Mouse (Mus musculus): Measurements from ENCODE around the gene Pla1a. TPM values are rescaled to one million over a fixed set of nuclear protein-coding genes. Genes with fewer than 3 reads are reported as not detected.
A peak's percentile ranks its signal among the peaks of the same experiment; 100 is the strongest.

The Pla1a gene
- polyA plus RNA-seq, 1 experiment from 2014 or later = 0.38 TPM

DNA sequence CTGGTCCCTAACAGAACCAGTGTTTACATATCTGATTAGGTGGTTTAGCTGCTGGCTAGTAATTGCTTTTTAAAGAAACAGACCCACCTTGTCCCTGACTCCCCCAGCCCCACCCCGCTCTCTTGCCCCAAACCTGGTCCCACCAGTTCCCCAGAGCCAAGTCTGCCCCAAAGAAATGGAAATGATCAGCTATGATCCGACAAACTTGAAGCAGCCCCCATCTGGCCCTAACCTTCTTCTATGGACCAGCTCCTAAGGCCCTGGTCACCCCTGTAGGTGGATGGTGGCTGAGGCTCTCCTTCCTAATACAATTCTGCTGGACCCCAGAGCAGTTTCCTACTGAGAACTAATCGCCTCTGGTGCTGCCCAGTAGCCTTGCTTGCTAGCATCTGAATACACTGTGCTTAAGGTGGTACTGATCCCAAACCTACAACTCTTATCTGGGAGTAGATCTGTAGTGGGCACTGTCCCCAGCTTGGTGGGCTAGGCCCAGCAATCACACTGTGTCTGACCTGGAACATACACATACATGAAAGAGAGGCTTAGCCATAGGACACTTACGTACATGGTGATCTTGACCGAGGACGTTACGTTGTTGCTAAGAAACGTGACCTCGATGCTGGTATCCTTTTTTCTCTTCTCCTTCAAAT, 32.5 kb downstream of the Pla1a start:
- H3K27ac ChIP-seq (replicated peaks; ENCODE audit: low read depth, low read length) = peak overlapping the region; percentile 82
- peaks cover 8% of the 10 kb centered on the region for H3K4me1 ChIP-seq (ENCODE audit: control insufficient read depth, insufficient read depth, low read length)
- ATAC-seq (ENCODE audit: low FRiP score, low TSS enrichment) (no peak; the same call in 1 of the 2 replicates), DNase-seq (peak; percentile 6)
- WGBS = 75% methylated on average over 9 of the region's 9 CpGs
- no peaks in the 10 kb centered on the region for H3K27me3 ChIP-seq (ENCODE audit: control insufficient read depth, insufficient read depth, low read length)
- no peaks in the 10 kb centered on the region for H3K9me3 ChIP-seq (ENCODE audit: control insufficient read depth, low read length)
- H3K9ac ChIP-seq (replicated peaks; ENCODE audit: low read length) = peak overlapping the region; percentile 54; the same call in 1 of the 2 replicates
- H3K36me3 ChIP-seq (ENCODE audit: control insufficient read depth, insufficient read depth, low read length) = no peaks in the 10 kb centered on the region
- H3K4me3 ChIP-seq (replicated peaks; ENCODE audit: low read depth, low read length) = 0 out of 2 replicates have a peak overlapping the region, but pooled peaks have one; percentile 27
- peak overlapping the region; percentile 62 for H3K4me2 ChIP-seq (ENCODE audit: low read length)

DNA sequence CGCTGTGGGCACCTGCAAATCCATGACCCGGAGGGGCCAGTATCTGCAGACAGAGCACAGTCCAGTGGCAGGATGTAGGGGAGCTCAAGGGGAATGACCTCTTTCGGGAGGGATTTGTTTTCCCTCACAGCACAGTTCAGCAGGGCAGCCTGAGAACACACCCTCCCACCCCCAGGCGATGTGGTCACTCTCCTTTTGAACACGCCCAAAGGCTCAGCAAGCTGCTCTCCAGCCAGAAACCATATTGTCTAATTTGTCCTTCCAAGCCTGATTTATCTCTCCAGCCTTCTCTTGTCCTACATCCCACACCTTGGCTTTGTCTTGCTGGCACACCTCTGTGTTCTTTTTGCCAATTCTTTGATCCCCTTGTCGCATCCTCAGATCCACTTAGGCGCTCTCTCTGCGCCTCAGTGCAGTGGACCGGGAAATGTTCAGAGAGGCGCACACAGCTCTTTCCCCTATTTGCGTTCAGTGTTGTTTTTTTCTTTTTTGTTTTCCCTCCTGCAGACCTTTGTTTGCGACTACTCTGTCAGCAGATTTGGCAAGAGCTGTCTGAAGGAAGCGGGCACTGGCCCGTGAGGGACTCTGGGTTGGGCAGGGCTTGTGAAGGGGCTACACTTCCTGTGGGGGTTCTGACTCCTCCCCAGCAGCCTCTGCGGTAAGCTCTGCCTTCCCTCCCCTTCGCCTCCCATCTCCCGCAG, 33.3 kb downstream of the Pla1a start:
- H3K4me2 ChIP-seq (ENCODE audit: low read length) = peak overlapping the region; percentile 62
- H3K4me1 ChIP-seq (ENCODE audit: control insufficient read depth, insufficient read depth, low read length) = peaks cover 8% of the 10 kb centered on the region
- peak overlapping the region; percentile 54 for H3K9ac ChIP-seq (replicated peaks; ENCODE audit: low read length)
- WGBS = 11% methylated on average over 17 of the region's 17 CpGs
- peak; percentile 88 for ATAC-seq (ENCODE audit: low FRiP score, low TSS enrichment)
- H3K27ac ChIP-seq (replicated peaks; ENCODE audit: low read depth, low read length) = peak overlapping the region; percentile 82
- peak; percentile 78 for DNase-seq
- no peaks in the 10 kb centered on the region for H3K36me3 ChIP-seq (ENCODE audit: control insufficient read depth, insufficient read depth, low read length)
- no peaks in the 10 kb centered on the region for H3K27me3 ChIP-seq (ENCODE audit: control insufficient read depth, insufficient read depth, low read length)
- H3K4me3 ChIP-seq (replicated peaks; ENCODE audit: low read depth, low read length) = peak overlapping the region; percentile 27
- H3K9me3 ChIP-seq (ENCODE audit: control insufficient read depth, low read length) = no peaks in the 10 kb centered on the region

DNA sequence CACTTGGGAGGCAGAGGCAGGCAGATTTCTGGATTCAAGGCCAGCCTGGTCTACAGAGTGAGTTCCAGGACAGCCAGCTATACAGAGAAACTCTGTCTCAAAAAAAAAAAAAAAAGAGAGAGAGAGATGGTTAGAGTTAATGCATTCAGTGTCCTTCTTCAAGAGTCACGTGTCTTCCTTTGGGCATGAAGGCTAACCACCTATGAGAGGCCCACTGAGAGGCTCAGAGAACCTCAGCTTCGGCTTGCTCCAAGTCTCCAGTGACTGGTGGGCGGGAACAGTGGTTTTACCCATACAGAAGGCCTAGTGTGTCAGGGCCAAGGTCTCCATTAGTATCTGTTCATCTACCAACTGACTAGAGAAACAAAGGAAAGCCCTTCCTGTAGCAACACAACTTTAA, 33.9 kb downstream of the Pla1a start:
- H3K27me3 ChIP-seq (ENCODE audit: control insufficient read depth, insufficient read depth, low read length) = no peaks in the 10 kb centered on the region
- H3K4me1 ChIP-seq (ENCODE audit: control insufficient read depth, insufficient read depth, low read length) = peaks cover 8% of the 10 kb centered on the region
- no peak for DNase-seq
- peak overlapping the region; percentile 82 for H3K27ac ChIP-seq (replicated peaks; ENCODE audit: low read depth, low read length)
- H3K9ac ChIP-seq (replicated peaks; ENCODE audit: low read length) = no peak overlapping the region; the same call in 1 of the 2 replicates
- H3K9me3 ChIP-seq (ENCODE audit: control insufficient read depth, low read length) = no peaks in the 10 kb centered on the region
- ATAC-seq (ENCODE audit: low FRiP score, low TSS enrichment) = no peak
- peak overlapping the region; percentile 62 for H3K4me2 ChIP-seq (ENCODE audit: low read length)
- no peak overlapping the region for H3K4me3 ChIP-seq (replicated peaks; ENCODE audit: low read depth, low read length)
- H3K36me3 ChIP-seq (ENCODE audit: control insufficient read depth, insufficient read depth, low read length) = no peaks in the 10 kb centered on the region
- 79% methylated on average over 3 of the region's 3 CpGs for WGBS

DNA sequence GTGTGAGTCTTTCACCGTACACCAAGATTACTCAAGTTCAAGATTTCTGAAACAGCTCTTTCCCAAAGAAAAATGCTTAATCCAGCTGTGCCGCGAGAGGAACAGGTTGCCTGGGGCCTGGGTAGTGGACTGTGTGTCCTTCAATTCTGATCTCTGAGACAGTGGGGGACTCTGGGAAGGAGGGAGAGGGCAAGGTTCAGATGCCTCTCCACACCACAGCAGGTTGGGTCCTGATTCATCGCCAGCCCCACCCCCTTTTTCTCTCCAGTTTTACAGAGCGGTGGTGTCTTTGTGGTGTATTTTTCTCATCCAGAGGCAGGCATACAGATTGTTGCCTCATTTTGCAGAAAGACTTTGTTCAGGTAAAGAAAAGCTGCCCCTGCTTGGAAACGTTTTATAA, 34.7 kb downstream of the Pla1a start:
- Histone ChIP-seq H3K27me3 (ENCODE audit: control insufficient read depth, insufficient read depth, low read length) (no peaks in the 10 kb centered on the region), H3K4me2 (ENCODE audit: low read length) (no peak overlapping the region), H3K4me1 (ENCODE audit: control insufficient read depth, insufficient read depth, low read length) (peaks cover 8% of the 10 kb centered on the region), H3K9me3 (ENCODE audit: control insufficient read depth, low read length) (no peaks in the 10 kb centered on the region), H3K4me3 (replicated peaks; ENCODE audit: low read depth, low read length) (no peak overlapping the region), H3K27ac (replicated peaks; ENCODE audit: low read depth, low read length) (no peak overlapping the region), H3K9ac (replicated peaks; ENCODE audit: low read length) (no peak overlapping the region), H3K36me3 (ENCODE audit: control insufficient read depth, insufficient read depth, low read length) (no peaks in the 10 kb centered on the region)
- DNase-seq = no peak
- 89% methylated on average over 6 of the region's 6 CpGs for WGBS
- no peak for ATAC-seq (ENCODE audit: low FRiP score, low TSS enrichment)

DNA sequence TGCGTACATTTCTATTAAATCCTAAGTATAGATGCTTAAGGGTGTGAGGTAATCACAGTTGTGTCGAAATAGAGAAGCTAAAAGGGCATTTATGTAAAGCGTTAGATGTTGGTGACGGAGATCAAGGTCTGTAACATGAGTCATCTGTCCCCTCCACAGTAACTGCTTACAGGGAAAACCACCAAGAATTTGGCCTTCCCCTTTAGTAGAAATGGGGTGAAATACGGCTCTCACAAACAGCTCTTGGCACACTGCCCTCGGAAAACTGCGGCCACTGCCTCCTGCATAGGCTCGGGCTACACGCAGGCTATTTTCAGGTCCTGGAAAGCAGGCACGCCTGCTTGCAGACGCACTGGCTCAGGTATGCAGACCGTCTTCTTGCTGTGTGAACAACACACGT, 36.8 kb downstream of the Pla1a start:
- ATAC-seq (ENCODE audit: low FRiP score, low TSS enrichment) = no peak

DNA sequence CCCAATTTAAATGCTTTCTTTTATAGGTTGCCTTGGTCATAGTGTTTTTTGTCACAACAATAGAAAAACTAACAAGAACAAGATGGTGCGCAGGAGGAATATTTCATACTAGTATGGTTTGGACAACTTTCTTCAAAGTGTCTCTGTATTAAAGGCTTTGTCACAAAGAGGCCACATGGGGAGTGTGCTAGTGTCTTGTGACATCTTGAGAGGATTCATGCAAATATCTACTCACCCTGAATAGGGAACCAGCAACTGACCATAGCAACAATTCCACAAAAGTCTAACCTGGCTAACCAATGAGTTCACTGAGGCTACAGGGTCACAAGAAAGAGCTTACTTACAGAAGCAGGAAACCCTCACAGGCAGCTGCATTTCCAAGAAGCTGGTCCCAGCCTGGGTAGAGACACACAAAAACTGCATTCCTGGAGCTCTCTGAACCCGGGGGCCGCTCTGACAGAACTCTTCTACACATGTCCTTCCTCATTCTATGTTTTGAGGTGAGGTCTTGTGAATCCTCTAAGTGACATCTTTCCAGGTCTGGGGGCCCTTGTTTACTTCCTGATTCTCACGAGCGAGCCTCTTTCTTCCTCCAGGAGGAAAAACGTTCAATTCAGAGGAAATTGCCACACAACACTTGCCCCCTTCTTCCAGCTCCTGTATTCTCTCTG, 37.8 kb downstream of the Pla1a start:
- Histone ChIP-seq H3K9me3 (ENCODE audit: control insufficient read depth, low read length) (no peaks in the 10 kb centered on the region), H3K27me3 (ENCODE audit: control insufficient read depth, insufficient read depth, low read length) (no peaks in the 10 kb centered on the region), H3K4me3 (replicated peaks; ENCODE audit: low read depth, low read length) (no peak overlapping the region), H3K9ac (replicated peaks; ENCODE audit: low read length) (no peak overlapping the region), H3K27ac (replicated peaks; ENCODE audit: low read depth, low read length) (no peak overlapping the region), H3K4me2 (ENCODE audit: low read length) (no peak overlapping the region), H3K4me1 (ENCODE audit: control insufficient read depth, insufficient read depth, low read length) (peaks cover 8% of the 10 kb centered on the region), H3K36me3 (ENCODE audit: control insufficient read depth, insufficient read depth, low read length) (no peaks in the 10 kb centered on the region)
- 76% methylated on average over 6 of the region's 6 CpGs for whole genome bisulfite sequencing
- no peak for DNase-seq
- no peak for ATAC-seq (ENCODE audit: low FRiP score, low TSS enrichment)

More for the DNA sequence above, 36.8 kb downstream of the Pla1a start:
- no peak overlapping the region for H3K4me2 ChIP-seq (ENCODE audit: low read length)
- no peaks in the 10 kb centered on the region for H3K9me3 ChIP-seq (ENCODE audit: control insufficient read depth, low read length)
- DNase-seq = no peak
- H3K9ac ChIP-seq (replicated peaks; ENCODE audit: low read length) = no peak overlapping the region
- no peaks in the 10 kb centered on the region for H3K27me3 ChIP-seq (ENCODE audit: control insufficient read depth, insufficient read depth, low read length)
- H3K4me3 ChIP-seq (replicated peaks; ENCODE audit: low read depth, low read length) = no peak overlapping the region
- no peak overlapping the region for H3K27ac ChIP-seq (replicated peaks; ENCODE audit: low read depth, low read length)
- no peaks in the 10 kb centered on the region for H3K36me3 ChIP-seq (ENCODE audit: control insufficient read depth, insufficient read depth, low read length)
- H3K4me1 ChIP-seq (ENCODE audit: control insufficient read depth, insufficient read depth, low read length) = peaks cover 8% of the 10 kb centered on the region
- WGBS = 88% methylated on average over 13 of the region's 13 CpGs

DNA sequence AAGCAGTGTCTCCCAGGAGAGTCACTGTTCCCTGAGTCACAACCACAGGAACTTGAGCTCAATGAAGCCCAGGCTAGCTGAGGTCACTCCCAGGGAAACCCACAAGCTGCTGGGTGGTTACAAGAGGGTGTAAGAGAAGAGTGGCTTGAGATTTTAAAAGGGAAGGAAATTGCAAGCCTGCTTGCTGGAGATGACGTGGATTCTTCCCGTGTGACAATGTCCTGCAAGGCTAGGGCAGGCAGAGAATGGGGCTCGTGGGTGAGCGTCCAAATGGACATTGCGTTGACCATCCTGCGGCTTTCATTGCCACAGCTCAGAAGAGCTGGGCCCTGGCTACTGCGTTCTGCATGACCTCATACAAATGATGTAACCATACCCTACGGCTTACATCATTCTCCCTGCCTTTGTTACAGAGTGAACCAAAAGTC, 38.7 kb downstream of the Pla1a start:
- DNase-seq (no peak), ATAC-seq (ENCODE audit: low FRiP score, low TSS enrichment) (no peak)
- Histone ChIP-seq H3K9ac (replicated peaks; ENCODE audit: low read length) (no peak overlapping the region), H3K27me3 (ENCODE audit: control insufficient read depth, insufficient read depth, low read length) (no peaks in the 10 kb centered on the region), H3K36me3 (ENCODE audit: control insufficient read depth, insufficient read depth, low read length) (no peaks in the 10 kb centered on the region), H3K4me2 (ENCODE audit: low read length) (no peak overlapping the region), H3K27ac (replicated peaks; ENCODE audit: low read depth, low read length) (no peak overlapping the region), H3K9me3 (ENCODE audit: control insufficient read depth, low read length) (no peaks in the 10 kb centered on the region), H3K4me1 (ENCODE audit: control insufficient read depth, insufficient read depth, low read length) (peaks cover 1% of the 10 kb centered on the region), H3K4me3 (replicated peaks; ENCODE audit: low read depth, low read length) (no peak overlapping the region)
- WGBS = 88% methylated on average over 8 of the region's 8 CpGs

DNA sequence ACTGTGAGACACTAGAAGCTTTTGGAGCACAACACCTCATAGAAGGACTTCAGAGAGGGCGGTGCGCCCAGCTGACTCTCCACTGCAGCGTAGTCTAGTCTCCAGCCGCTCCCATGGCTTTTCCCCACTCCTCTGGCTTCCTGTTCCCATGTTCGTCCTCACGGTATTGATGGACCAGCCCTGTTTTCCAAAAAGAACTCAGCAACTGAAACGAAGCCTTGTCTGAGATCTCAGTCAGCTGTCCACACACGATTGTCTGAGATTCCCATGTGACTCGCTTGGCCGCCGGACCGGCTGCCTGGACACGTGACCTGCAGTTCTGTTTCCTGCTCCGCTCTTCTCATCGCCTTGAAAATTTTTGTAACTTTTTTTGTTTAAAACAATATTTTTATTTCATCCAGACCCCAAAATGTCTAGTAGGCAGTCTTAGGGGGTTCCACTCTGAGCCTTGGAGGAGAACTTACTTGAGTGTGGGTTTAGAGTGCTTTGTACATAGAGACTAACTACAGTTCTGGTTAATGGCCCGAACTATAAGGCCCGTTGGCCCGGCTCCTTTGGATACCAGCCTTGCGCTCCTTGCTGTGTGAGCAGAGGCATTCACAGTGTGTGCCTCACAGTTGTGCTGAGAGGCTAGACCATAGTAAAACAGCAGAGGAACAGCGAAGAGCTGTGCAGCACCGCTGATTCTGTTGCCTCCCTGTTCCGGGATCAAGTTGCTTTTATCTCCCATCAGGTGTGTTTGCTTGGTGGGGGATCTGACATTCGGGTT, 40.6 kb downstream of the Pla1a start:
- Histone ChIP-seq H3K27ac (replicated peaks; ENCODE audit: low read depth, low read length) (no peak overlapping the region), H3K4me1 (ENCODE audit: control insufficient read depth, insufficient read depth, low read length) (no peaks in the 10 kb centered on the region), H3K9ac (replicated peaks; ENCODE audit: low read length) (no peak overlapping the region), H3K9me3 (ENCODE audit: control insufficient read depth, low read length) (no peaks in the 10 kb centered on the region), H3K27me3 (ENCODE audit: control insufficient read depth, insufficient read depth, low read length) (no peaks in the 10 kb centered on the region), H3K36me3 (ENCODE audit: control insufficient read depth, insufficient read depth, low read length) (no peaks in the 10 kb centered on the region), H3K4me3 (replicated peaks; ENCODE audit: low read depth, low read length) (no peak overlapping the region), H3K4me2 (ENCODE audit: low read length) (no peak overlapping the region)
- ATAC-seq (ENCODE audit: low FRiP score, low TSS enrichment) = no peak
- 85% methylated on average over 23 of the region's 23 CpGs for WGBS
- DNase-seq = no peak

Data from midbrain, embryonic 14.5 days (tissue).